Mouse (Mus musculus) cerebellum, adult 11-12 months (tissue): ENCODE measurements around the gene Lsmem1.

ENCODE experiments used
- DNase-seq: peaks from one replicate; pipeline ENCODE4 v3.0.0; 2022

Gene Lsmem1

GRCm38 (mm10) chr12:40199302-40199701, at the start of gene Lsmem1:
Gene Lsmem1, minus strand, starts transcription at chr12:40199490.
- DNase-seq = no peak

- no peak for DNase-seq
These were observed 49.3 kb upstream of the Lsmem1 start, which contains the start of gene Ifrd1 for GRCm38 (mm10) chr12:40248454-40249180. Gene Ifrd1, minus strand, starts transcription at chr12:40248504.

GRCm38 (mm10) chr12:40247976-40248375, 48.7 kb upstream of the Lsmem1 start:
- DNase-seq = no peak

GRCm38 (mm10) chr12:40247384-40247783, 48.1 kb upstream of the Lsmem1 start:
- no peak for DNase-seq

- no peak for DNase-seq
These were observed 46.2 kb upstream of the Lsmem1 start for GRCm38 (mm10) chr12:40245434-40245970.

GRCm38 (mm10) chr12:40244926-40245325, 45.6 kb upstream of the Lsmem1 start:
- DNase-seq = no peak

- DNase-seq = peak; percentile 15
These were observed 44.5 kb upstream of the Lsmem1 start for GRCm38 (mm10) chr12:40243821-40244221.

- DNase-seq = no peak
These were observed 44.0 kb upstream of the Lsmem1 start for GRCm38 (mm10) chr12:40243241-40243640.

GRCm38 (mm10) chr12:40239161-40239560, 39.9 kb upstream of the Lsmem1 start:
- DNase-seq = no peak

- DNase-seq = no peak
These were observed 32.9 kb upstream of the Lsmem1 start for GRCm38 (mm10) chr12:40232231-40232630.

GRCm38 (mm10) chr12:40231632-40232031, 32.3 kb upstream of the Lsmem1 start:
- DNase-seq = no peak

- no peak for DNase-seq
These were observed 25.0 kb upstream of the Lsmem1 start for GRCm38 (mm10) chr12:40224171-40224880.

- DNase-seq = peak; percentile 49
These were observed 24.4 kb upstream of the Lsmem1 start for GRCm38 (mm10) chr12:40223676-40224075.

GRCm38 (mm10) chr12:40223082-40223619, 23.9 kb upstream of the Lsmem1 start:
- peak; percentile 99 for DNase-seq

GRCm38 (mm10) chr12:40222251-40223081, 23.2 kb upstream of the Lsmem1 start:
- peak; percentile 98 for DNase-seq

GRCm38 (mm10) chr12:40221611-40222010, 22.3 kb upstream of the Lsmem1 start:
- no peak for DNase-seq

- no peak for DNase-seq
These were observed 21.6 kb upstream of the Lsmem1 start for GRCm38 (mm10) chr12:40220896-40221295.

- DNase-seq = peak; percentile 45
These were observed 20.8 kb upstream of the Lsmem1 start for GRCm38 (mm10) chr12:40220001-40220570.

- DNase-seq = no peak
These were observed 19.2 kb upstream of the Lsmem1 start for GRCm38 (mm10) chr12:40218430-40218945.

- DNase-seq = no peak
These were observed 18.5 kb upstream of the Lsmem1 start for GRCm38 (mm10) chr12:40217776-40218175.

- no peak for DNase-seq
These were observed 15.9 kb upstream of the Lsmem1 start for GRCm38 (mm10) chr12:40214888-40215876.
